Mouse (Mus musculus) ovary, postnatal 36 days (tissue): Measurements from ENCODE around the gene Tbl2.
A peak's percentile ranks its signal among the peaks of the same experiment; 100 is the strongest.

ENCODE experiments used
- DNase-seq: peaks from one replicate; pipeline ENCODE4 v3.0.0; 2022; ENCODE audit warnings: low spot score, mixed read lengths

The Tbl2 gene

DNA sequence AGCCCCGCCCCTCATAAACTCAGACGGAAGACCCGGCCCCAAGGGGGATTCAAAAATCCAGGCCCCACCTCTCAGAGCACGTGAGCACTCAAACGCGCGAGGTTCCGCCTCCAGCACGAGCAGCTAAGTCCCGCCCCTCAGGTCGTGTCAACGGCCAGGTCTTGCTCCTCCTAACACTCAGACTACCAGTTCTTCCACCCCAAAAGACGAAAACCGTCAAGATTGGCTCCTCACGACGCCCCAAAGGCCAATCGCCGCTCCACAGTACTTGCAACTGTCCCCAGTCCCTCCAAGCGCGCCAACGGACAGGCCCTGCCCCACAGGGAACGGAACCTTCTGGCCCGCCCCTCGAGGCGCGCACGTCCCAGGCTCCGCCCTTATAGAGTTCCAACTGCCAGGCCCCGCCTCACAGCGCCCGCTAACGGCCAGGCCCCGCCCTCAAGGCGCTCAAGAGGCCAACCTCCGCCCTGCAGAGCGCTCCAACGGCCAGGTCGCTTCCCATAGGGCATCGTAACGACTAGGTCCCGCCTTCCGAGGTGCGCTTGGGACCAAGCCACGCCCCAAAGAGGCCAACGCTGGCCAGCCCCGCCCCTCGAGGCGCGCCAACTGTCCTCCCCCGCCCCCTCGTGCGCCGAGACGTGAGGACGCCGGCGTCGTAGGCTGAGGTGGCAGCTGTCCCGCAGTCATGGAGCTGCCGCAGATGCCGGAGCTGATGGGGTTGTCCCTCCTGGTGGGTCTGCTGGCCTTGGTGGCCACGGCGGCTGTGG lies at the start of gene Tbl2:
Gene Tbl2, plus strand, starts transcription at position 605 of the 767 bp plus-strand sequence.
- peak; percentile 99 for DNase-seq

DNA sequence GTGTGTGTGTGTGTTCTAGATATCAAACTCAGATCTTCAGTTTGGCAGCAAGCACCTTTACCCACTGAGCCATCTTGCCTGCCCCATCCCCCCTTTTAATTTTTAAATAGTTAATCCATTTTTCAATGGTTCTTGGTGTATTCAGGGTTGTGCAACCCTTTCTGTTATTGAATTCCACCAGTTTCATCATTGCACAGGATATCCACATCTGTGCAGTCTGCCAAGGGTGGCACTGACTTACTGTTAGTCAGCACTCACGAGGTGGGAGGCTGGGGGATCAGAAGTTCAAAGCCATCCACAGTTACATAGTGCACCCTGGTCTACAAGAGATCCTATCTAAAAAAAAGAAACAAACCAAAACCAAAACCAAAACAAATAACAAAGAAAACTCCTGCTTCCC lies 48.5 kb upstream of the Tbl2 start:
- no peak for DNase-seq

DNA sequence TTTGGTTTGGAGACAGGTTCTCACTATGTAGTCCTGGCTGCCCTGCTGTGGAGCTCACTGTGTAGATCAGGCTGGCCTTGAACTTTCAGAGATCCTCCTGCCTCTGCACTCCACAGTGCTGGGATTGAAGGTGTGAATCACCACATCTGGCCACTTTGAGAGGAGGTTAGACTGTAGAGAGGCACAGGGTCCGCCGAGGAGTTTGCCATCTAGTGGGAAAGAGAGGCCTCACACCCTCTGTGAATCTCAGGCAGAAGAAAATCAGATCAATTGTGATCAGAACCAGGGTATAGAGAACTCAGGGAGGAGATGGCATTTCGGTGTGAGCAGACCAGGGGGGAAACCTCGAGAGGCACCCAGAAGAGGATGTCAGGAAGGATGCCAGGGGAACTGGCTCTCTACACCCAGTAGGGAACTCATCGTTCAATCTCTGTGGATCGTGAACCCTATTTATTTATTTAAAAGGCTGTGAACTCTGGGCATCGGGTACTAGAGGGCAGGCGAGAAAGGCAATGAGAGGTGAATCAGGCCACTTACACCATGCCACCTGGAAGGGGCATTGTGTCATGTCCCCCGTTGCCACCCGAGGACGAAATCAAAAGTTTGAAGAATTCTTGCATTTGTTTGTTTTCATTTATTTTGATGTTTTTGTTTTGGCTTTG lies 45.3 kb upstream of the Tbl2 start:
- DNase-seq = no peak

DNA sequence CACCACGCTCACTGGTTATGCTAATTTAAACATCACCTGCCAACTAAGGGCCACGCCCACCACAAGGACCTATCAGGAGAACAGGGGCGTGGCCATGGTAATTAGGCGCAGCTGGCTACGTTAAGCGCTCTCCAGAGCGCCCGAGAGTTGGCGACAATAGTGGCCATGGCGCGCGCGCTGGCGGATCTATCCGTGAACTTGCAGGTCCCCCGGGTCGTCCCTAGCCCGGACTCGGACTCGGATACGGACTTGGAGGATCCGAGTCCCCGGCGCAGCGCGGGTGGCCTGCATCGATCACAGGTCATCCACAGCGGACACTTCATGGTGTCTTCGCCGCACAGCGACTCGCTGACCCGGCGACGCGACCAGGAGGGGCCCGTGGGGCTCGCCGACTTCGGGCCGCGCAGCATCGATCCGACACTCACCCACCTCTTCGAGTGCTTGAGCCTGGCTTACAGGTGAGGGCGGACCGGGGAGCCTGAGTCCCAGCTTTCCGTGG lies 42.6 kb upstream of the Tbl2 start:
- peak; percentile 82 for DNase-seq

DNA sequence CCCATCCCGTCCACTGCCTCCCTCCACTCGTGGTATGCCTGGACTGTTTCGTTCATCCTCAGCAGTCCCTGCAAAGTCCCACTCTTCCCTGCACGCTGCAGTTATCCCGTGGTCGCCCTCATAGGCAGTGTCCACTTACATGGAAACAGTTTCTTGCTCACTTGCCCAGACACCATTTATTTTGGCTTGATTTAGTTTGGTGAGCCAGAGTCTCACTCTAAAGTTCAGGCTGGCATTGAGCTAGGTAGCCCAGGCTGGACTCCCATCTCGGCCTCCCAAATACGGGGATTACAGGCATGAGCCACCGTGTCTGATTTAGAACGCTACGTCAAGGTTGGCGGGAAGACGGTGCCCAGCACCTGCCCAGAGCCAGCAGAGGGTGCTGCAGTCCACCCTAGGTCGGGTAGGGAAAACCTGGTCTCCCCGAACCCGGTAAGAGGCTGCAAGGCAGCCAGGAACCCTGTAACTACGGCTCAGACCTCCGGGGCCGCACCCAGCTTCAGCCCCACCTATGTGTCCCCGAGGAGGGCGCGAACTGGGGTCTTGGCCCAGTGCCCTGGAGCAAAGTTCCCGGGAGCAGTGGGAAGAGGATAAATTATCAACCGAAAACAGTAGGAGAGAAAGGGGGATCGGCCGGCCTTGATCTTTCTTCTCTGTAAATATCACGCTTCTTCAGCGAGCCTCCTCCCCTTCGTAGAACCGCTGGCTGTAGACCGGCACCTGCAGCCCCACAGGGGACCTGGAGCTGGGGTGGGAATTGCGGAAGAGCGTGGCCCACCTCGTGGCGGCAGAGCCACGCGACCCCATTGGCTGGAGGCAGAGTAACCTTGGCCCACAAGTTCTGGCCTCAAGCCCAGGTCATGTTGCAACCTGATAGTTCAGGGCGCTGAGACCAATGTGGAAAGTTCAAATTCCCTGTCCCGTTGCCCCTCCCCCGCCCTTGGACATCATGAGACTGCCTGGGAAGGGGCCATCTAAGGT lies 41.6 kb upstream of the Tbl2 start:
- peak; percentile 72 for DNase-seq

DNA sequence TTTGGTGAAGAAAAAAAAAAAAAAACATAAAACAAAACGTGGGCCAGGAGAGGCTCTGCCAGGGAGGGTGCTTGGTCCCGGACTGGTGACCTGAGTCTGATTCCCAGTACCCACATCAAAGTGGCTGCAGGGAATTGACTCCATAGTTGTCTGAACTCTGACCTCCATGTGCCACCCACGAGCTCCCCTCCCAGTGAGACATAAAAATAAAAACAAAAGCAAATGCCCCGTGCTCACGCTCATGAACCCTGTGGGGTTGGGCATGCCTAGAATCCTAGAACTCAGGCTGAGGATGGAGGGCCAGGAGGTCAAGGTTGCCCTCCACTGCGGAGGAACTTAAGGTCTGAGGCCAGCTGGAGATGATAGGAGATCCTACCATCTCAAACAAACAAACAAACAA lies 40.4 kb upstream of the Tbl2 start:
- no peak for DNase-seq

DNA sequence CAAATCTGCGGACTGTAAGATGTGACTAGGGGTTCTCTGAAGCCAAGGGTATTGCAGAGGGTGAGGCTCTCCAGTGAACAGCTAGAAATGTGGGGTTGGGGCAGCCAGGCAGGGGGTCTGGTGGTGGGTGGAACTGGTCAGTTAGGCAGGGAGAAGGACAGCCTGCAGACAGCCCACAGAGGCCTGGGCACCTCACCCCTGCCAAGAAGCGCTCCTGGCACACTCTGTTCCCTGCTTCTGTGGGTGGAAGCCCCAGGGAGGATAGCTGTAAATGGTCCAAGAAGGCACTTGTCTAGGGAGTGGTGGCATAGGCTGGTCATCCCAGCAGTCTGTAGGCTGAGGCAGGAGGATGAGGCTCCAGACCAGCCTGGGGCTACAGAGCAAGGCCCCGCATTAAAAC lies 40.0 kb upstream of the Tbl2 start:
- DNase-seq = peak; percentile 28

DNA sequence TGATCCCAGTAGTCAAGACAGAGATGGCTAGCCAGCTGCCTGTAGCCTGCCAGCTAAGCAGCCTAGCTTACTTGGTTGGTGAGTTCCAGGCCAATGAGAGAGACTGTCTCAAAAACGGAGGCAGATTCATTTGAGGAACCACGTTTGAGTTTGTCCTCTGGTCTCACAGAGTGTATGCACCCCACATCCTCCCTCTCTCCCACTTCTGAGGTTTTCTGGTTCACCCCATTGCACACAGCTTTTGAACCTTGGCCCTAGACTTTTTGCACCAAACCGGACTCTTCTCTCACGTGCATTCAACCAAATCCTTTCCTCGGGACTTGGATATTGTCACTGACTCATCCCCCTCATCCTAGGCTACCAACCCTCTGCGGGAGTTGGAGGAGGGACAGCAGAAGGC lies 39.5 kb upstream of the Tbl2 start:
- no peak for DNase-seq

DNA sequence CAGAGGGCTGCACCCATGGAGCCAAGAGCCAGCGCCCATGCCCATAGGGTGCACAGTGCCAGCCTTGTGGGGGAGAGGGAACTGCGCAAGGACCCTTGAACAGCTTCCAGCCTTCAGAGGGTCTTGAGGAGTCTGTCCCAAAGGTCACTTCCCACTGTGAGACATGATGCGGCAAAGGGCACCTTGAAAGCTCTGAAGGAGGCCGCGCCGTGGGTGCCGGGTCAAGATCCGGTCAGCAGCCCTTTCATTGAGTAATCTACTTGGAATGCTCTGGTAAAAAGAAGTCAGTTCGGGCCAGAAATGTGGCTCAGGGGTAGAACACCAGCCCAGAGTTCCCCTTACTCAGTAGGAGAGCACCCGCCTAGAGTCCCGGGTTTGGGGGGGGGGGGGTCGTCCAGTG lies 35.7 kb upstream of the Tbl2 start:
- DNase-seq = no peak

DNA sequence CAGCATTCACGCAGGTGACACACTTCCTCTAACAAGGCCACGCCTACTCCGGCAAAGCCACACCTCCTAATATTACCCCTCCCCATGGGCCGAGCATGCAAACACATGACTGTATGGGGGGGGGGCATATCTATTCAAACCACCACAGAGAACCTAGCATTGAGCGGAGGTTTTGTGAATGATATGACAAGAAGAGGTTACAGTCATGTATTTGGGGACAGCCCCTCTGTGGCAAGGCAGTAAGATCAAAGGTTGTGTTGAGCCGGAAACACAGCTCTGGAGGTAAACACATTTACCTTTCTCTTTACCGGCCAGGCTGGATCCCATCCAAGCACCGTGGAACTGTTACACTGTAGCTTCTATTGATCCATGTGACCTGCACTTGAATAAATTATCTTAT lies 34.2 kb upstream of the Tbl2 start:
- DNase-seq = no peak

DNA sequence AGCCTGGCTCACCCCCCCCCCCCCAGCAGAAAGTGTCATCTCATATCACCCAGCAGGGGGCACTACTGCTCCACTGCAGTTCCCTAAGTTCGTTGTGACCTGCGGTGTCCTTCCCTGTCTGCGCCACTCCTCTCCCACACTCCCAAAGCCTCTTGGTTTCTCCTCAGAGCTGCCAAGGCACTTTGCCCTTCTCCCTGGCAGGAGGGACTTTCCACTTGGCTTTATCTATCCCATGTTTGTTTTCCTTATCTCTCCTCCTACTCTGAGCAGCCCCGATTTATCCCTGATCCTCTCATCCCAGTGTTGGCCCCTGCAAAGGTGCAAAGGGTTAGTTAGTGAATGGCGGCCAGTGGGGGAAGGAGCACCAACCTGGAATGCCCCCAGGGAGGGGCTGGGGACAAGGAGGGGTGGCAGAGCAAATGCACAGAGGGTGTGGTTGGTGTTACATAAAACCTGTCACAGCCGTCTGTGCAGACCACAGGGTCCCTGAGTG lies 30.8 kb upstream of the Tbl2 start:
- DNase-seq = peak; percentile 70

DNA sequence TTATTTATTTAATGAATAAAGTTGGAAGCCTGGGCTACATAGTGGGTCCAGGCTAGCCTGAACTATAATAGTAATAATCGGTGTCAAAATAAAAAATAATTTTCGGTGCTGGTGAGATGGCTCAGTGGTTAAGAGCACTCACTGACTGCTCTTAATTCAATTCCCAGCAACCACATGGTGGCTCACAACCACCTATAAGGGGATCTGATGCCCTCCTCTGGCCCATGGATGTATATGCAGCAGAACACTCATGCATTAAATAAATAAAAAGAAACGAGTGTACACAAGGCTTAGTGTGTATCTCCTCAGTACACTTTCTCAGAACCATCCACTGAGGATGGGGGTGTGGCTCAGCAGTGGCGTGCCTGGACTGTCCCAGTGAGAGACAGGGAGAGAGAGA lies 28.7 kb upstream of the Tbl2 start:
- DNase-seq = no peak

DNA sequence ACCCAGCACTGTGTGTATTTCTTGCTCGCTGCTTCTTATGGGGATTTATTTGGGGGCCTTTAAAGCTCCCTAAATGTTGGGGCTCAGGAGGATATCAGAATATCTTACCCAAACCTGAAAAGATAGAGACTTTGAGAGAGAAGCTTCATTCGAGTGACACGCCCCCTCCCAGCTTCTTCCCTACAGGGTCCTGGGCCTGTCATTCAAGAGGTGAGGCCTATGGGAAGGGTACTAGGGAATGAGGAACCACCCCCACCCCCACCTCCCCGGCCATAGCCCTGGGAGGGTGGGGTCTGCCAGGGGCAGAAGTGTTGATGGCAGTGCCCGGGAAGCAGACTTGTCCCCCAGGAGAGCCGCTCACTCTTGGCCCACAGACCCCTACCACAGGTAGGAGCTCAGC lies 23.3 kb upstream of the Tbl2 start:
- no peak for DNase-seq

DNA sequence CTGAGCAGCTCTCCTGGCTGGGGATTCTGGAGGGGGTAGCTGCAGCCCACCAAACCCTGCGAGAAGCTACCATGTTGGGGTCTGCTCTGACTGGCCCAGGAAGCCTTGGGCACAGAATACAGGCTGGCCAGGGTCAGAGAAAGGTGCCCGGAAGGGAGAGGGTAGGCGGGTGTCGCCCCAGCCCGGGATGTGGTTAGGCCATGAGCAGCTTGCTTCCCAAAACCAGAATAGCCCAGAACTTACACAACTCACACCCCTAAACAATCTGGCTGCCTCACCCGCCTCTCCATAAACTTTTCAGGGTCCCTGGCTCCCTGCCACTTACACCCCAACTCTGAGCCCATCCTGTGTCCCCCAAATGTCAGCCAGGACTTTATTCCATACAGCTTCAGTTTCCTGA lies 21.8 kb upstream of the Tbl2 start:
- no peak for DNase-seq

DNA sequence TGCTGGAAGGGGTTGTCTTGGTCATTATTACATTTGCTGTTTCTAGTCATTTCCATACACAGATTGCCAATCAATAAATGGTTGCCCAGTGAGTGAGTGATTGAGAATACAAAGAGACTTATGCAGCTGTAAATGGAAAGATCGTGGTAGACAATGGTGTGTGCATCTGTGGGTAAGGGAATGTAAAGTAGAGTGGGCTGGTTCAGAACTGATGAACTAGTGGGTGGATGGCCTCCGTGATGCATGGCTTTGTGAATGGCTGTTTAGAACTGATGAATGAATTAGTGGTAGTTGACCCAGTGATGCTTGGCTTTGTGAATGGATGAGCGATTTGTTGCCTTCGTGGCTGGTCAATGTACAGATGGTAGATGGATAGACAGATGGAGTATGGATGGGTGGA lies 19.7 kb upstream of the Tbl2 start:
- DNase-seq = no peak

DNA sequence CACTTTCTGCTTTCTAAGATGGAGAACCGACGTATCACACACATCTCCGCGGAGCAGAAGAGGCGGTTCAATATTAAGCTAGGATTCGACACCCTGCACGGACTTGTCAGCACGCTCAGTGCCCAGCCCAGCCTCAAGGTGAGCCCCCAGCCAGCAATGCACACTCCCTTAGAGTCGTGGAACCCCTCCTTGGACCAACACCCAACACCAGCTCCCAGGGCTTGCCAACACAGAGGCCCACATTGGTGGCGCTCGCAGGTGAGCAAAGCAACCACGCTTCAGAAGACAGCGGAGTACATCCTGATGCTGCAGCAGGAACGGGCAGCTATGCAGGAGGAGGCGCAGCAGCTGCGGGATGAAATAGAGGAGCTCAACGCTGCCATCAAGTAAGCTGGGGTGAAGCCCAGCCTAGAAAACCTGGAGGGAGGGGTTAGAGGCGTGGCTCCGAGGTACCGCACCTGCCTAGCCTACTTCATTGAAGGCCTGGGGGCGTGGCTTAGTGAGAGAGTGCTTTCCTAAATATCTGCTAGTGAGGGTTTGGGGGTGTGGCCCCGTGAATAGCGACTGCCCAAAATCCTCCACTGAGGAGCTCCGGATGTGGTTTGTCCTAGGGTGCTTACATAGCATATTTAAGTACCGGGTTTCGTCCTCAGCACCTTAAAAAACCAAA lies 15.6 kb upstream of the Tbl2 start:
- DNase-seq = peak; percentile 28

DNA sequence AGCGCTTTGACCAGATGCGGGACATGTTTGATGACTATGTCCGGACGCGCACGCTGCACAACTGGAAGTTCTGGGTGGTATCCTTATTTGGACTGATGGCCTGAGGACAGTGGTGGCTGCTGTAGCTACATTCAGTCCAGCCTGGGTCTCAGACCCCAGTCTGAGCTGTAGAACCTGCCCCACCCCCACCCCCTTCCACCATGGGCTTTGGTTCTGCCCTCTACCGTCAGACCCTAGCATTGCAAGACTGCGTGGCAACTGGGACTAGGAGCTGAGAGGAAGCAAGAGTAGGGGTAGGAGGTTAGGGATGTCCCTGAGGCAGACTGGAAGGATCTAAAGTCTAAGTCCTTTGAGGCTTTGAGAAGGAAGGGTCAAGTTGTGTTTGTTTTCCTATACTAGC lies 14.9 kb upstream of the Tbl2 start:
- peak; percentile 42 for DNase-seq

DNA sequence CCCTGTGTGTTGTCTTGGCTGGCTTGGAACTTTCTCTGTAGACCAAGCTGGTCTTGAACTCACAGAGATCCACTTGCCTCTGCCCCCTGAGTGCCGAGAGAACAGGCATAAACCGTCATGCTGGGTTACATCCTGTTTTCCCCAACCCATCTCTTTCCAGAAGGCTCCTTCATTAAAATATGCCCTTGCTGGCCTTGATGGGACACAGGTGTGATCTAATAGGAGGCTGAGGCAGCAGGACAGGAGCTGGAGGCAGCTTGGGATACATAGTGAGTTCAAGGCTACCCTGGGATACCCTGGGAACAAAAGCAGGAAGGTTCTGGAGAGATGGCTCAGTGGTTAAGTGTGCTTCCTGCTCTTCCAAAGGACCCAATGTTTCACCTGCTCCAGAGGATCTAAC lies 9.6 kb upstream of the Tbl2 start:
- DNase-seq = no peak

DNA sequence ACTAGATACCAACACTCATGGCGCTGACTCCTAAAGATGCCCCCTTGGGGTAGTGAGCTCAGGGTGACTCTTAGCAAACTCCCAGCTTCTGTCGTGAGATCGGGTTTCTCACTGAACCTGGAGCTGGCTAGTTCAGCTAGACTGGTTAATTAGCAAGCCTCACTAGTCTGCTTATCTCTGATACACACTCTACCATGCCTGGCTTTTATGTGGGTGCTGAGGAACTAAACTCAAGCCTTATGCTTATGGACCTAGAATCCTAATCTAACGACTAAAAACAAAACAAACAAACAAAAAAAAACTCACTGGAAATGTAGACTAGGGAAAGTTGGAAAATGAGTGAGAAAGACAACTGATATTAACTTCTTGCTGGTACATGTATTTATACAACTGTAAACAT lies 5.0 kb upstream of the Tbl2 start:
- DNase-seq = no peak

DNA sequence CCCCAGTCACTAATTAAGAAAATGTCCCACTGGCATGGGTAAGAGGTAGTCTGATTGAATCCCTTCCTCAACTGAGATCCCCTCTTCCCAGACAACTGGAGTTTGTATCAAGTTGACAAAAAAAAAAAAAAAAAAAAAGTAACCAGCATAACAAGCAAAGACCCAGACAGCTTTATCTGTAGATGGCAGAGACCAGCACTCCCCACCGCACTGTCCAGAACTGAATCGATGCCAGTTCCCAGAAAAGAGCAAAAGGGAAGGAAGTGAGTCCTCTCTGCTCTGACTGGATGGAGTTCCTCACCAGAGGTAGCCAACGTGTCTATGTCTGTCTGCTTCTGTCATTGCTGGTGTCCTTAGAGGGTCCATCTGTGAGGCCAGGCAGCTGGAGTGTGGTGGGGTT lies 3.9 kb upstream of the Tbl2 start:
- no peak for DNase-seq

DNA sequence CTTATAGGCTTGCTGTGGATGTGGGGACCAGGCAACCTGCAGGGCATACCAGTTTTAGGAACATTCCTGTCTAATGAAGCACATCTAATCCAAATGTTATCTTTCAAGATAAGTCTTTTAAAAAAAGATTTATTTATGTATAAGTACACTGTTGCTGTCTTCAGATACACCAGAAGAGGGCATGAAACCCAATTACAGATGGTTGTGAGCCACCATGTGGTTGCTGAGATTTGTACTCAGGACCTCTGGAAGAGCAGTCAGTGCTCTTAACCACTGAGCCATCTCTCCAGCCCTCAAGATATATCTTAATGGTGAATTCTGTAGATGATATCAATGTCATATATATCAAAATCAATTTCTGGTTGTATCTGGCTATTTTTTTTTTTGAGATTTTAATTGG lies 3.5 kb upstream of the Tbl2 start:
- DNase-seq = no peak

DNA sequence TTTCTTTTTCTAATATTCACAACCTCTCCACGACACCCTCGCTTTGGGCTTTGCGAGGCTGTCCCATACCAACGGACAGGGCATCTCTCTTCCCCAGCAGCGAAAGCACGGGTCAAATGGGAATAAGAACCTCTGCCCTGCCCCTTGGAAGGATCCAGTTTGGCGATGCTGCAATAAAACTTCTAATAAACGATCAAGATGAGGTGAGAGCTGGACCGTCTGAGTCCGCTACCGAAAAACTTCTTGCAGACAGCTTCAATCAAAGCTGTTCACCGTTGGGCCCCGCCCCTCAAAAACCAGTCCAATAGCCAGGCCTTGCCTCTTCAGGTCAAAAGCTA lies 773 bp upstream of the Tbl2 start:
- no peak for DNase-seq
